Mouse (Mus musculus) ES-Bruce4 (cell line): Measurements from ENCODE around the gene Rbms1.

Experiments used
- CTCF ChIP-seq: IDR thresholded peaks from one replicate; pipeline ENCODE4 v1.8.1; 2011; ENCODE audit warnings: low read depth, low read length
- EP300 ChIP-seq: IDR thresholded peaks from 2 replicates; pipeline ENCODE4 v1.6.1; 2011; ENCODE audit warnings: low read depth, low read length; ENCODE audit not compliant: insufficient read depth
- POLR2A ChIP-seq: IDR thresholded peaks from one replicate; pipeline ENCODE4 v1.8.1; 2011; ENCODE audit warnings: low read length; ENCODE audit not compliant: insufficient read depth

DNA sequence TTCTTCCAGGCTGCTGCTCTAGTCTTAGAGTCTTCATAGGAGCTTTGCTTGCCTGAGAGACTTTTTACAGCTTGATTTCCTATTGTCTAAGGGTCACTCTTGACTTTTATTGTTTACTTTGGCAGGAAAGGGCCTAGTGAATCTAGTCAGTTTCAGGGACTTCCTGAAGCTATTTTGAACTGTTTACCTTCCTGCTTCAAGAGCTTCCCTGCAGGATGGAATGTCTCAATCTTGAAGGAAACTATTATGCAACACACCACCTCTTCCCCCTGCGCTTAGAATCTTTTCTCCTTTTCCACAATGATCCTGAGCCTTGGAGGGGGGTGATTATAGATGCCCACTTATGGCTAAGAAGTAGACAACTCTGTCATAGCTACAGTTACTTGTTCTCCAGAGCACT, 104.9 kb downstream of the Rbms1 start:
- TF ChIP-seq CTCF (no peak), POLR2A (no peak), EP300 (no peak)
